Mouse (Mus musculus) neural tube, embryonic 14.5 days (tissue): ENCODE measurements around the gene Dda1. TPM values are rescaled to one million over a fixed set of nuclear protein-coding genes. Genes with fewer than 3 reads are reported as not detected.
A peak's percentile ranks its signal among the peaks of the same experiment; 100 is the strongest.

Source experiments
- ATAC-seq: fragments of 200-750 bp; cut with Nextera tagmentation; 2 replicates; pipeline ENCODE4 v1.8.0; 2017; ENCODE audit warnings: low read depth, mild to moderate bottlenecking, moderate TSS enrichment, moderate library complexity
- H3K27ac ChIP-seq: fragments of 300-500 bp; sonication (generic); 2 replicates; pipeline ENCODE4 v1.5.1; 2014; ENCODE audit warnings: low read depth, mild to moderate bottlenecking, control low read depth, low read length, moderate library complexity, mixed read lengths
- H3K27me3 ChIP-seq: fragments of 300-500 bp; sonication (generic); 2 replicates; pipeline ENCODE4 v1.6.1; 2014; ENCODE audit warnings: low read length; ENCODE audit not compliant: control insufficient read depth, insufficient read depth
- H3K36me3 ChIP-seq: fragments of 300-500 bp; sonication (generic); 2 replicates; pipeline ENCODE4 v1.6.1; 2014; ENCODE audit warnings: low read length, mixed read lengths; ENCODE audit not compliant: control insufficient read depth, insufficient read depth
- H3K4me1 ChIP-seq: fragments of 300-500 bp; sonication (generic); 2 replicates; pipeline ENCODE4 v1.6.1; 2014; ENCODE audit warnings: low read length; ENCODE audit not compliant: control insufficient read depth, insufficient read depth
- H3K4me2 ChIP-seq: fragments of 300-500 bp; sonication (generic); 2 replicates; pipeline ENCODE4 v1.6.1; 2014; ENCODE audit warnings: mild to moderate bottlenecking, low read depth, low read length, control low read depth
- H3K4me3 ChIP-seq: fragments of 300-500 bp; sonication (generic); 2 replicates; pipeline ENCODE4 v1.5.1; 2014; ENCODE audit warnings: low read depth, low read length, control low read depth, mixed read lengths
- H3K9ac ChIP-seq: fragments of 300-500 bp; sonication (generic); replicated peaks from 2 replicates; pipeline ENCODE4 v1.6.1; 2014; ENCODE audit warnings: low read depth, mild to moderate bottlenecking, control low read depth, low read length, mixed read lengths
- H3K9me3 ChIP-seq: fragments of 300-500 bp; sonication (generic); 2 replicates; pipeline ENCODE4 v1.6.1; 2016; ENCODE audit warnings: low read length; ENCODE audit not compliant: control insufficient read depth
- WGBS: fragments of 180-500 bp; shearing (Covaris S2); extraction: QIAGEN DNeasy Blood & Tissue Kit; methylation state at CpG from one replicate; pipeline ENCODE4 v1.1.7; 2014; 5-methylcytosine and 5-hydroxymethylcytosine counted together
- polyA plus RNA-seq: library from polyadenylated mRNA; unstranded; fragments of >200 nt; fragmentation: Nextera tagmentation; extraction: Ambion mirVana; gene quantifications from 2 replicates; pipeline ENCODE4 v1.2.1, GENCODE M21; 2014

Gene Dda1
- polyA plus RNA-seq, 1 experiment from 2014 or later, result 251 TPM

DNA sequence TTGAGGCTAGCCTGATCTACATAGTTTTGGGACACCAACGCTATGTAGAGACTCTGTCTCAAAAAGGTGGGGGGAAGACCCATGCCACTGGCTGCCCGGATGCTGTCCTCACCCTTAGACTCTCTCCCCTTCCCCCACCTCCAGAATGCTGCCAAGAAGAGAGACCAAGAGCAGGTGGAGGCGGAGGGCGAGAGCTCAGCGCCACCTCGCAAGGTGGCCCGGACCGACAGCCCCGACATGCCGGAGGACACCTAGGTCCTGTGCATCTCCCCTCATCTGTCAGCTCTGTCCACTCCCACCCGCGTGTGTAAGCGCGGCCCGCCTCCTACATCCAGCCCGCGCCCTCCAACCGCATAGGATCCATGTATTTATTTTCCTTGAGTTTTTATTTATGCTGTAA is 5.3 kb downstream of the Dda1 start:
- Histone ChIP-seq H3K4me2 (no peak overlapping the region), H3K9ac (no peak overlapping the region), H3K4me3 (no peak overlapping the region), H3K4me1 (peaks cover 23% of the 10 kb centered on the region), H3K27me3 (no peaks in the 10 kb centered on the region), H3K9me3 (no peaks in the 10 kb centered on the region), H3K27ac (no peak overlapping the region), H3K36me3 (peaks cover 42% of the 10 kb centered on the region)
- WGBS, result 95% methylated on average over 18 of the region's 18 CpGs
- ATAC-seq, result no peak

DNA sequence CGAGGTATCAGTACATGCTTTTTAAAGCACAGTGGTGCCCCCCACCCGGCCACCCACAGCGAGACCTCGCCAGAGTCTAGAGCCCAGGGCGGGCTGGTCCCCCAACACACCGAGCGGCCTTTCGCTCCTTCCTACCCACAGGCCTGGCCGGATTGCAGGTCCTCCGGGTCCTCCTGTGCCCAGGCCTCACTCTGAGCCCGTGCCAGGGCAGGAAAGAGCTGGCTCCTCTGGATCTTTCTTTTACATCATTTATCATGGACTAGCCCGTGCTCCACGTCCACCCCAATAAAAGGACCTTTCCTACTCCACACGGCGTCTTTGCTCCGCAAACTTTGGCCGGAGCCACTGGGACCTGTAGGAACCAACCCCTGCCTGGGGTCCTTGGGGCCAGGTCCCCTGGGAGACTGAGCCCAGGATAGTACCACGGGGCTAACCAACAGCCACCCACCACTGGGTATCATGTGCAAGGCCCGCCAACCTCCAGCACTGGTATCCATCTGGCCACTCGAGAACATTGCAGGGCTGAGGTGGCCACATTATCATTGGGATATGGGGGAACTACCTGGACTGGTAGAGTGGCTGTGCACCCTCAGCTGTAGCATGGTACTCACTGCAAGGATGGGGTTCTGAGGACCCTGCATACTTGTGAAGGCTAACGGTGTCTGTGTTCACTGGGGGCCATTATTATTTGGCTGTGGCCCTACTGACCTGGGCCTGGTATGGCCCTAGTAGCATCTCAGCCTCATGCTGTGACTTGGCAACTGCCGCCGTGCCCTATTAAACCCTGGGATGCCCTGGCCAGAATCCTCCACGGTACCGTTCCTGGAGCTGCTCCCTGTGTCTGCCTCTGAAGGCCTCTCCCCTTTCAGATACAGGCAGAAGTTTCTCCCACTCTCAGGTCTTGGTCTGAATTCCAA is 6.0 kb downstream of the Dda1 start:
- 88% methylated on average over 25 of the region's 25 CpGs for whole genome bisulfite sequencing
- Histone ChIP-seq H3K4me2 (no peak overlapping the region), H3K9ac (no peak overlapping the region), H3K36me3 (peaks cover 48% of the 10 kb centered on the region), H3K9me3 (no peaks in the 10 kb centered on the region), H3K27me3 (no peaks in the 10 kb centered on the region), H3K27ac (no peak overlapping the region), H3K4me3 (no peak overlapping the region), H3K4me1 (peaks cover 19% of the 10 kb centered on the region)
- no peak for ATAC-seq

DNA sequence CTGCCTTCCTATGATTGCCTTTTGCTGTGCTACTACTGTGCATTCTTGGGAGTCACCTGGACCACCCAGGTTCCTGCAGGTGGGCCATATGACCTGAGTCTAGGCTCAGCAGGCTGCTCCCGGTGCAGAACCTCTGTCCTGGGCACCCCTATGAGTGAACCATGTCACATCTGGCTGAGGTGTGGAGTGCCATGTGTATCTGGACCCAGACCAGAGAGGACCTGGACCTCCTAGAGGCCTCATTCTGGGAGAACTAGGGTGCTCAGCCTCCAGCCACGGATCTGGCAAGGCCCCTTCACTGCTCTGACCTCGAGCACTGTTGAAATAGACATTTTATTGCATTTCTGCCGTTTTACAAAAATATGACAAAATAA is 6.7 kb downstream of the Dda1 start:
- Histone ChIP-seq H3K9ac (peak overlapping the region; percentile 66), H3K4me1 (peaks cover 14% of the 10 kb centered on the region; the same call in 1 of the 2 replicates), H3K4me3 (peak overlapping the region; percentile 44), H3K27ac (peak overlapping the region; percentile 84), H3K4me2 (peak overlapping the region; percentile 84), H3K27me3 (no peaks in the 10 kb centered on the region), H3K9me3 (no peaks in the 10 kb centered on the region), H3K36me3 (peaks cover 50% of the 10 kb centered on the region)
- peak; percentile 15; the same call in 1 of the 2 replicates for ATAC-seq
- WGBS, result 23% methylated on average over 4 of the region's 4 CpGs

DNA sequence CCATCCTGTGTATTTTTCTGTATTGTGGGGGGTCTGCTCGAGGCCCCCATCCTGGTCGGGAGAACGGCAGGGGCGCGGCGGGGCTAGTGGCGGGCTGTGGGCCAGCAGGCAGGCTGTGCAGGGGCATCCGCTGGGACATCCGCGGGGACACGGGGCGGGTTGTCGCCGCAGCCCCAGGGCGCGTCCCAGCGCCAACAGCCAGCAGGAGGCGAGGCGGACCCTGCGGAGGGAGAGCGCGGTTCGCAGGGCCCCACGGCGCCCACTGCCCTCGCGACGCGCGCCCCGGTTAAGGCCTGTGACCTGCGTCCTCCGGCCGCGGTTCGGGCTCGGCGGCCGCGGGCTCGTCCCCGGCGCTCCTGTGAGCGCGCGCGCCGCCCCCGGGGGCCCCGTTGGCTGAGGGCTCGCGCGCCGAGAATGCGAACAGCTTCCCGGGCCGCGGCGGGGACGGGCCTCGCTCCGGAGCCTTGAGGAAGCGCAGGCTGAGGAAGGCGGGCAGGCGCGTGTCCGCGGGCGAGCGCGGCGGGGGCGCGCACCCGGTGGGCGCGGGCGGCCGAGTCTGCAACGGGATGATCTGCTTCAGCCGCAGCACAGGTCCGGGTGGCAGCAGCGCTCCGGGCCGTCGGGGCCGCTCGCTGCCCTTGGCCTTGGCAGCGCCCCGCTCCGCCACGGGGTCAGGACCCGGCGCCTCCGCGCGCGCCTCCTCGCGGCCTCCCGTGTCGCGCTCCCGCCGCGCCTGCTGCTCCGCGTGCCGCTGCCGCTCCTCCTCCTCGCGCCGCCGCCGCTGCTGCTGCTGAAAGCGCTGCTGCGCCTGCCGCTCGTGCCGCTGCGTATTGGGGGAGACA is 7.3 kb downstream of the Dda1 start:
- no peaks in the 10 kb centered on the region for H3K9me3 ChIP-seq
- no peaks in the 10 kb centered on the region for H3K27me3 ChIP-seq
- H3K27ac ChIP-seq, result peak overlapping the region; percentile 84
- H3K36me3 ChIP-seq, result peaks cover 55% of the 10 kb centered on the region
- ATAC-seq, result peak; percentile 66
- H3K4me2 ChIP-seq, result peak overlapping the region; percentile 84
- peaks cover 11% of the 10 kb centered on the region; the same call in 1 of the 2 replicates for H3K4me1 ChIP-seq
- H3K4me3 ChIP-seq, result peak overlapping the region; percentile 44
- H3K9ac ChIP-seq, result peak overlapping the region; percentile 66
- WGBS, result under 1% methylated on average over 99 of the region's 121 CpGs

DNA sequence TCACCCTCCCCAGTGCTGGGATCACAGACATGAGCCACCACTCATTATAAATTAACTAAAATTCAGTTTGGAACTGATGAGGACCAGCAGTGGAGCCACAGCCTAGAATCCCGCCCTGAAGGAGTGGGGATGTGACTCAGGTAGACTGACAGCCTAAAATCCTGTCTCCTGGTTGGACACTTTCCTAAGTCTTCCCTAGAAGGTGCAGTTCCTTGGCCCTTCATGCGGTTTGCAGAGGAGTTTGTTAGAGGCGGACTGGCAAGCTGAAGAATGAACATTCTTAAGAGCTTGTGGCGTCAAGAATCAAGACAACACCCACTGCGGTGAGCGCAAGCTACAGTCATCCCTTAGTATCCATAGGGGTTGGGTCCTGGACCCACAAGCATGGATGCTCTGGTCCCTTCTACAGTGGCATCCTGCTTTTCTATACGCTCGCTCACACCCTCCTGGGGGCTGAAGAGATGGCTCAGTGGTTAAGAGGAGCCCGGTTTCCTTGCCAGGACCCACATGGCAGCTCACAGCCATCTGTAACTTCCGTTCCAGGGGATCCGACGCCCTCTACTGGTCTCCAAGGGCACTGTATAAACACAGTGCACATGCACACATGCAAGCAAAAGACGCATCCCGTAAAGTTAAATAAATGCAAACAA is 8.3 kb downstream of the Dda1 start:
- Histone ChIP-seq H3K4me2 (peak overlapping the region; percentile 84; the same call in 1 of the 2 replicates), H3K4me1 (peaks cover 11% of the 10 kb centered on the region; the same call in 1 of the 2 replicates), H3K9me3 (no peaks in the 10 kb centered on the region), H3K27ac (peak overlapping the region; percentile 84; the same call in 1 of the 2 replicates), H3K4me3 (peak overlapping the region; percentile 44), H3K27me3 (no peaks in the 10 kb centered on the region), H3K36me3 (peaks cover 48% of the 10 kb centered on the region), H3K9ac (peak overlapping the region; percentile 66)
- ATAC-seq, result no peak
- WGBS, result 39% methylated on average over 14 of the region's 14 CpGs

DNA sequence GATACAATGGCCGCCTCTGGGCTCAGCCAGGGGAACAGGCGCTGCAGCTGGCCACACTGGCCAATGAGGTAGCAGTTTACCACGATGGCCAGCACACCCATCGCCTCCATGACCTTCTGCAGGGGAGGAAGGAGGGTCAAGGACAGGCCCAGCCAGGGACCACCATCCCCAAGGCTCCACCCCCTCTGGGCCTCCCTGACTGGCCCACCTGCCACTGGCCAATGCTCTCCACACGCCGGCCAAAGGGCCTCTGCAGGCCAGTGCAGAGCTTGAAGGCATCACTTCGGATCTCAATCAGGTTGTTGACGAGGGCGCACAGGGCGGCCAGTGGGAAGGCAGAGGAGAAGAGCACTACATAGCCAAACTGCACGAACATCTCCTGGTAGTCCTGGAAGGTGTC is 9.9 kb downstream of the Dda1 start:
- Histone ChIP-seq H3K4me3 (no peak overlapping the region), H3K36me3 (peaks cover 38% of the 10 kb centered on the region), H3K27ac (no peak overlapping the region), H3K4me2 (no peak overlapping the region), H3K4me1 (peaks cover 11% of the 10 kb centered on the region; the same call in 1 of the 2 replicates), H3K27me3 (no peaks in the 10 kb centered on the region), H3K9ac (no peak overlapping the region), H3K9me3 (no peaks in the 10 kb centered on the region)
- WGBS, result 92% methylated on average over 11 of the region's 11 CpGs
- ATAC-seq, result no peak

DNA sequence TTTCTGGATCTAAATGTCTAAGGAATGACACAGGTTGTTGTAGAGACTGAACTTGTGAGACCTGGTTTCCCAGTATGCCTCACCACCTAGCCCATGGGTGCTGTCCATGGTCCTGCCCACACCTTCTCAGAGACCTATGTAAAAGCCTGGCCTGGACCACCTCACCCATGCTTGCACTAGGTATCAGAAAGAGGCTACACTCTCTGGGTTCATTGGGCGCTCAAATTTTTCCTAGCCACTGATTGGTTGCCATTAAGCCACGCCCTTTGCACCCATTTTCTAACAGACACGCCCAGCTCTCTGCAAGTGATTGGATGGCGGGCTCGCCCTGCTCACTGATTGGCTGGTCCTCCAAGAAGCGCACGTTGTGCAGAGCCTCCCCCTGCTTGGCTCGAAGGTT is 14.9 kb downstream of the Dda1 start:
- peaks cover 9% of the 10 kb centered on the region for H3K4me1 ChIP-seq
- H3K36me3 ChIP-seq, result peaks cover 26% of the 10 kb centered on the region; the same call in 1 of the 2 replicates
- WGBS, result 48% methylated on average over 8 of the region's 8 CpGs
- H3K4me3 ChIP-seq, result no peak overlapping the region
- H3K27ac ChIP-seq, result no peak overlapping the region
- H3K9ac ChIP-seq, result no peak overlapping the region
- no peak for ATAC-seq
- H3K4me2 ChIP-seq, result no peak overlapping the region; the same call in 1 of the 2 replicates
- no peaks in the 10 kb centered on the region for H3K9me3 ChIP-seq
- no peaks in the 10 kb centered on the region for H3K27me3 ChIP-seq

DNA sequence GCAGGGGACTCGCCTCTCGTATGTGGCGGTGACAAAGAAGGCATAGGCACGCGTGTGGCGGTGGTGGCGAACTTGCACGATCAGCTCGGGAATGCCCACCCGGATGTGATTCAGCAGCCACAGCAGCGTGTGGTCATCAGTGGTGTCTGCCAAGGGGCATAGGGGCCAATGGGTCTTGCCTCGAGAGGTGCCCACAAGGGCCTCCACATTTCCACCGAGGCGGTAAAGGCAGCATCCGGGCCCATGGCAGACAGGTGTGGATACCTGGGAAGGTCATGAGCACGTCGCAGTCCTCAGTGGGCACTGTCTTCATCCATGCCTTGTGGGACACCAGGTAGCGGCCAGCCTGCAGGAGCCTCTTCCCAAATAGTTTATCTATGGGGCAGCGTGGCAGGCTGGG is 15.7 kb downstream of the Dda1 start:
- peaks cover 14% of the 10 kb centered on the region for H3K4me1 ChIP-seq
- H3K27me3 ChIP-seq, result no peaks in the 10 kb centered on the region
- peak overlapping the region; percentile 84 for H3K4me2 ChIP-seq
- peak overlapping the region; percentile 95 for H3K9ac ChIP-seq
- H3K9me3 ChIP-seq, result no peaks in the 10 kb centered on the region
- H3K4me3 ChIP-seq, result peak overlapping the region; percentile 81
- ATAC-seq, result no peak
- WGBS, result 93% methylated on average over 19 of the region's 19 CpGs
- no peak overlapping the region for H3K27ac ChIP-seq
- peaks cover 18% of the 10 kb centered on the region; the same call in 1 of the 2 replicates for H3K36me3 ChIP-seq
